Comparison of ENCODE assay signal across 8 mouse cellular contexts in genomic region chr14:79535318-79535717, GRCm38 (mm10). TPM values are rescaled to one million over a fixed set of nuclear protein-coding genes. Genes with fewer than 3 reads are reported as not detected.
A peak's percentile ranks its signal among the peaks of the same experiment; 100 is the strongest.
DNase-seq lines count a peak whose midpoint lies in the region; ATAC-seq and TF ChIP-seq lines count a peak whose summit lies in the region.

No protein-coding gene starts in this region.

- no peaks in the 10 kb centered on the region for H3K27me3 ChIP-seq in heart, embryonic 11.5 days (ENCODE audit: control insufficient read depth, insufficient read depth, low read length)
- H3K27me3 ChIP-seq in liver, embryonic 13.5 days = no peaks in the 10 kb centered on the region
- H3K27me3 ChIP-seq in spleen, adult 2 months (ENCODE audit: control insufficient read depth, insufficient read depth, low read length) = no peaks in the 10 kb centered on the region
- no peaks in the 10 kb centered on the region for H3K27me3 ChIP-seq in forebrain, embryonic 11.5 days (ENCODE audit: control insufficient read depth, insufficient read depth, low read length)

- H3K4me3 ChIP-seq in heart, embryonic 11.5 days (ENCODE audit: low read depth, low read length) = no peak overlapping the region
- H3K4me3 ChIP-seq in liver, embryonic 13.5 days (replicated peaks) = peak overlapping the region; percentile 52
- H3K4me3 ChIP-seq in spleen, adult 2 months (ENCODE audit: extremely low read depth, insufficient read depth, insufficient read length) = peak overlapping the region; percentile 48
- no peak overlapping the region for H3K4me3 ChIP-seq in forebrain, embryonic 11.5 days (ENCODE audit: low read depth, low read length)

- H3K4me1 ChIP-seq in heart, embryonic 11.5 days (ENCODE audit: control insufficient read depth, insufficient read depth, low read length) = peaks cover 9% of the 10 kb centered on the region
- H3K4me1 ChIP-seq in liver, embryonic 13.5 days (replicated peaks) = peaks cover 82% of the 10 kb centered on the region
- peaks cover 31% of the 10 kb centered on the region for H3K4me1 ChIP-seq in spleen, adult 2 months (ENCODE audit: control insufficient read depth, insufficient read depth, insufficient read length)
- no peaks in the 10 kb centered on the region for H3K4me1 ChIP-seq in forebrain, embryonic 11.5 days (replicated peaks; ENCODE audit: control insufficient read depth, insufficient read depth, low read length)

- DNase-seq in embryo, embryonic 10 days (ENCODE audit: low spot score) = peak; percentile 41
- no peak for DNase-seq in embryo, embryonic 9.5 days (ENCODE audit: extremely low spot score)
- peak; percentile 60 for DNase-seq in liver, embryonic 13.5 days
- DNase-seq in spleen, adult 2 months (ENCODE audit: low read depth in 1 of 2, low spot score in 2 of 2) = peak; percentile 61 to 74
- DNase-seq in urinary bladder, postnatal 10 days (ENCODE audit: low spot score) = no peak
- no peak for DNase-seq in forebrain, embryonic 11.5 days (ENCODE audit: low spot score)

- no peaks in the 10 kb centered on the region for H3K36me3 ChIP-seq in heart, embryonic 11.5 days (ENCODE audit: control insufficient read depth, insufficient read depth, low read length)
- peaks cover 7% of the 10 kb centered on the region for H3K36me3 ChIP-seq in liver, embryonic 13.5 days
- peaks cover 5% of the 10 kb centered on the region; the same call in 1 of the 2 replicates for H3K36me3 ChIP-seq in spleen, adult 2 months (ENCODE audit: control insufficient read depth, insufficient read depth, low read length)
- H3K36me3 ChIP-seq in forebrain, embryonic 11.5 days (ENCODE audit: control insufficient read depth, insufficient read depth, low read length) = no peaks in the 10 kb centered on the region

- no peaks in the 10 kb centered on the region for H3K9me3 ChIP-seq in heart, embryonic 11.5 days (replicated peaks; ENCODE audit: control insufficient read depth, low read length)
- no peaks in the 10 kb centered on the region for H3K9me3 ChIP-seq in liver, embryonic 13.5 days (replicated peaks)
- H3K9me3 ChIP-seq in forebrain, embryonic 11.5 days (ENCODE audit: control insufficient read depth, low read length) = no peaks in the 10 kb centered on the region

- peak overlapping the region; percentile 8; the same call in 1 of the 2 replicates for H3K9ac ChIP-seq in heart, embryonic 11.5 days (ENCODE audit: low read depth, low read length)
- H3K9ac ChIP-seq in liver, embryonic 13.5 days = peak overlapping the region; percentile 73
- no peak overlapping the region for H3K9ac ChIP-seq in forebrain, embryonic 11.5 days (ENCODE audit: low read length)

- TF ChIP-seq CTCF in spleen, adult 2 months (IDR thresholded peaks at IDR 0.05; ENCODE audit: extremely low read depth, insufficient read depth, insufficient read length, insufficient replicate concordance) = no peak

- peak; percentile 34 for TF ChIP-seq POLR2A in spleen, adult 2 months (IDR thresholded peaks at IDR 0.05; ENCODE audit: low read depth, low read length)

- peak overlapping the region; percentile 57 for H3K4me2 ChIP-seq in heart, embryonic 11.5 days
- peak overlapping the region; percentile 71 for H3K4me2 ChIP-seq in liver, embryonic 13.5 days
- H3K4me2 ChIP-seq in forebrain, embryonic 11.5 days (ENCODE audit: low read depth, low read length, severe bottlenecking) = no peak overlapping the region

- peak; percentile 35 for ATAC-seq in heart, embryonic 11.5 days (replicated peaks; ENCODE audit: insufficient number of reproducible peaks, low FRiP score, low TSS enrichment)
- peak; percentile 67 for ATAC-seq in liver, embryonic 13.5 days (ENCODE audit: low read depth)
- ATAC-seq in forebrain, embryonic 11.5 days (replicated peaks; ENCODE audit: low FRiP score) = no peak
- no peak for ATAC-seq in cerebellum, adult (ENCODE audit: insufficient number of reproducible peaks, low FRiP score, low TSS enrichment)

- WGBS in heart, embryonic 11.5 days (ENCODE audit: insufficient replicate concordance) = 41% methylated on average over 10 of the region's 10 CpGs
- WGBS in liver, embryonic 13.5 days (ENCODE audit: insufficient replicate concordance) = 8% methylated on average over 10 of the region's 10 CpGs
- WGBS in spleen, adult 2 months = 6% methylated on average over 10 of the region's 10 CpGs
- WGBS in forebrain, embryonic 11.5 days = 85% methylated on average over 10 of the region's 10 CpGs

- peak overlapping the region; percentile 87 for H3K27ac ChIP-seq in heart, embryonic 11.5 days (ENCODE audit: low read depth, low read length)
- H3K27ac ChIP-seq in liver, embryonic 13.5 days = peak overlapping the region; percentile 95
- peak overlapping the region; percentile 72 for H3K27ac ChIP-seq in spleen, adult 2 months (ENCODE audit: insufficient read depth, low read length)
- no peak overlapping the region for H3K27ac ChIP-seq in forebrain, embryonic 11.5 days (ENCODE audit: low read depth, low read length)

RNA-seq across cellular contexts. Expression of gene Sugt1, which starts 52.2 kb away (rescaled TPM):
- polyA plus RNA-seq in heart, embryonic 11.5 days (2014; fragmentation: Nextera tagmentation; extraction: Ambion mirVana) = 118 and 119 TPM in 2 replicates
- 53.6 and 62.6 TPM in 2 replicates for polyA plus RNA-seq in liver, embryonic 13.5 days (2015; fragmentation: Nextera tagmentation; extraction: Ambion mirVana)
- polyA plus RNA-seq in spleen, adult 2 months (2012; rRNA removed) = 3.4 and 3.7 TPM in 2 replicates
- 149 and 150 TPM in 2 replicates for polyA plus RNA-seq in forebrain, embryonic 11.5 days (2014; fragmentation: Nextera tagmentation; extraction: Ambion mirVana)

RNA-seq across cellular contexts. Expression of gene Wbp4, which starts 54.0 kb away (rescaled TPM):
- 35.7 and 38.2 TPM in 2 replicates for polyA plus RNA-seq in heart, embryonic 11.5 days (2014; fragmentation: Nextera tagmentation; extraction: Ambion mirVana)
- 17.6 and 20.6 TPM in 2 replicates for polyA plus RNA-seq in liver, embryonic 13.5 days (2015; fragmentation: Nextera tagmentation; extraction: Ambion mirVana)
- 2.6 and 3.7 TPM in 2 replicates for polyA plus RNA-seq in spleen, adult 2 months (2012; rRNA removed)
- polyA plus RNA-seq in forebrain, embryonic 11.5 days (2014; fragmentation: Nextera tagmentation; extraction: Ambion mirVana) = 58.4 and 58.6 TPM in 2 replicates

RNA-seq across cellular contexts. Expression of gene Elf1, which starts 54.3 kb away (rescaled TPM):
- polyA plus RNA-seq in heart, embryonic 11.5 days (2014; fragmentation: Nextera tagmentation; extraction: Ambion mirVana) = 8.3 and 8.6 TPM in 2 replicates
- 11.9 and 13.8 TPM in 2 replicates for polyA plus RNA-seq in liver, embryonic 13.5 days (2015; fragmentation: Nextera tagmentation; extraction: Ambion mirVana)
- 22.5 and 26.7 TPM in 2 replicates for polyA plus RNA-seq in spleen, adult 2 months (2012; rRNA removed)
- 7.5 and 7.6 TPM in 2 replicates for polyA plus RNA-seq in forebrain, embryonic 11.5 days (2014; fragmentation: Nextera tagmentation; extraction: Ambion mirVana)

Comparison
In these comparisons a context has a peak if more than half of its experiments do, and no peak if none do; other contexts are left out.
1. DNase-seq: peak in embryo, embryonic 10 days (single experiment), liver, embryonic 13.5 days (single experiment) and spleen, adult 2 months (2 of 2); none in embryo, embryonic 9.5 days (single experiment), urinary bladder, postnatal 10 days (single experiment) and forebrain, embryonic 11.5 days (single experiment).
2. ATAC-seq: peak in heart, embryonic 11.5 days (single experiment) and liver, embryonic 13.5 days (single experiment); none in forebrain, embryonic 11.5 days (single experiment) and cerebellum, adult (single experiment).
3. H3K4me3 ChIP-seq: peak in liver, embryonic 13.5 days (single experiment) and spleen, adult 2 months (single experiment); none in heart, embryonic 11.5 days (single experiment) and forebrain, embryonic 11.5 days (single experiment).
4. RNA of gene Sugt1, which starts 52.2 kb away (polyA plus RNA-seq): 149 to 150 TPM in forebrain, embryonic 11.5 days, 118 to 119 TPM in heart, embryonic 11.5 days and 53.6 to 62.6 TPM in liver, embryonic 13.5 days; 3.4 to 3.7 TPM in spleen, adult 2 months; every median in the first group is over 10 times any median in the second.